Mouse (Mus musculus) stomach, embryonic 15.5 days (tissue): Measurements from ENCODE around the gene Gm5725. TPM values are rescaled to one million over a fixed set of nuclear protein-coding genes. Genes with fewer than 3 reads are reported as not detected.
"Not testable (repeated sequence)": the region's sequence is repeated elsewhere in the genome, so short reads cannot be mapped to it uniquely, and the experiment has no call there.

ENCODE experiments used
- ATAC-seq: fragments of 200-750 bp; cut with Nextera tagmentation; 2 replicates; pipeline ENCODE4 v1.8.0; 2017; ENCODE audit warnings: low read depth, moderate number of reproducible peaks, moderate TSS enrichment; ENCODE audit not compliant: insufficient read depth, low FRiP score
- H3K27ac ChIP-seq: fragments of 300-500 bp; sonication (generic); 2 replicates; pipeline ENCODE4 v1.5.1; 2015; ENCODE audit warnings: mild to moderate bottlenecking, inconsistent platforms
- H3K27me3 ChIP-seq: fragments of 300-500 bp; sonication (generic); replicated peaks from 2 replicates; pipeline ENCODE4 v1.6.1; 2015; ENCODE audit warnings: inconsistent platforms
- H3K36me3 ChIP-seq: fragments of 300-500 bp; sonication (generic); 2 replicates; pipeline ENCODE4 v1.6.1; 2015; ENCODE audit warnings: inconsistent platforms
- H3K4me1 ChIP-seq: fragments of 300-500 bp; sonication (generic); 2 replicates; pipeline ENCODE4 v1.6.1; 2015; ENCODE audit warnings: inconsistent platforms
- H3K4me2 ChIP-seq: fragments of 300-500 bp; sonication (generic); 2 replicates; pipeline ENCODE4 v1.6.1; 2015; ENCODE audit warnings: mild to moderate bottlenecking, inconsistent platforms
- H3K4me3 ChIP-seq: fragments of 300-500 bp; sonication (generic); replicated peaks from 2 replicates; pipeline ENCODE4 v1.5.1; 2015; ENCODE audit warnings: inconsistent platforms
- H3K9ac ChIP-seq: fragments of 300-500 bp; sonication (generic); 2 replicates; pipeline ENCODE4 v1.6.1; 2015; ENCODE audit warnings: inconsistent platforms
- H3K9me3 ChIP-seq: fragments of 300-500 bp; sonication (generic); 2 replicates; pipeline ENCODE4 v1.6.1; 2016; ENCODE audit warnings: inconsistent platforms
- WGBS: fragments of 180-500 bp; shearing (Covaris S2); methylation state at CpG from one replicate; pipeline ENCODE4 v1.1.7; 2015; 5-methylcytosine and 5-hydroxymethylcytosine counted together
- polyA plus RNA-seq: library from polyadenylated mRNA; unstranded; fragments of >200 nt; fragmentation: Nextera tagmentation; extraction: Ambion mirVana; gene quantifications from 2 replicates; pipeline ENCODE4 v1.2.1, GENCODE M21; 2015

The Gm5725 gene
- not detected in 2 replicates for polyA plus RNA-seq

- not testable (repeated sequence) for H3K4me1 ChIP-seq, H3K9me3 ChIP-seq, H3K27ac ChIP-seq, H3K4me2 ChIP-seq, H3K36me3 ChIP-seq, ATAC-seq, H3K4me3 ChIP-seq, H3K9ac ChIP-seq, H3K27me3 ChIP-seq
- WGBS: no CpG with 5 or more reads among the region's 1 CpGs
Observed at GRCm38 (mm10) chr7:21844167-21844566, at the start of gene Gm5725. TSS of gene Gm5725 (minus strand) at chr7:21844267.

GRCm38 (mm10) chr7:21832051-21832450 is 12.0 kb downstream of the Gm5725 start, which contains the start of gene Vmn1r135:
TSS of gene Vmn1r135 (plus strand) at chr7:21832351.
- not testable (repeated sequence) for ATAC-seq
- no CpG with 5 or more reads among the region's 1 CpGs for WGBS

GRCm38 (mm10) chr7:21796628-21797027 is 47.4 kb downstream of the Gm5725 start, which contains the start of gene Gm4177:
TSS of gene Gm4177 (minus strand) at chr7:21796728.
- H3K4me1 ChIP-seq, H3K4me2 ChIP-seq, H3K9me3 ChIP-seq, H3K36me3 ChIP-seq, H3K27me3 ChIP-seq, H3K9ac ChIP-seq, ATAC-seq, H3K4me3 ChIP-seq, H3K27ac ChIP-seq: not testable (repeated sequence)
- WGBS: no CpG with 5 or more reads among the region's 3 CpGs

More at GRCm38 (mm10) chr7:21832051-21832450, 12.0 kb downstream of the Gm5725 start, which contains the start of gene Vmn1r135:
- H3K9ac ChIP-seq, H3K36me3 ChIP-seq, H3K9me3 ChIP-seq, H3K27me3 ChIP-seq, H3K27ac ChIP-seq, H3K4me3 ChIP-seq, H3K4me1 ChIP-seq, H3K4me2 ChIP-seq: not testable (repeated sequence)

Other genes starting within 250 kb of the Gm5725 start
- gene Vmn1r132, start 230.2 kb downstream of the Gm5725 start, polyA plus RNA-seq: not detected in 2 replicates
- gene Gm4175, start 82.8 kb downstream of the Gm5725 start, polyA plus RNA-seq: not detected in 2 replicates
- not detected in 2 replicates for gene Gm4177, start 47.5 kb downstream of the Gm5725 start, polyA plus RNA-seq
- not detected in 2 replicates for gene Vmn1r135, start 11.9 kb downstream of the Gm5725 start, polyA plus RNA-seq
- gene Gm5891, start 77.0 kb upstream of the Gm5725 start, polyA plus RNA-seq: not detected in 2 replicates
- gene Vmn1r137, start 150.3 kb upstream of the Gm5725 start, polyA plus RNA-seq: not detected in 2 replicates
- not detected in 2 replicates for gene Vmn1r138, start 184.6 kb upstream of the Gm5725 start, polyA plus RNA-seq
- gene Gm6176, start 212.0 kb upstream of the Gm5725 start, polyA plus RNA-seq: not detected in 2 replicates
- gene Vmn1r139, start 224.8 kb upstream of the Gm5725 start, polyA plus RNA-seq: not detected in 2 replicates